Mouse (Mus musculus): ENCODE data around the gene Zpbp2. TPM values are rescaled to one million over a fixed set of nuclear protein-coding genes. Genes with fewer than 3 reads are reported as not detected.

Gene Zpbp2
- polyA plus RNA-seq, 1 experiment from 2014 or later, result 0.24 TPM

GRCm38 (mm10) chr11:98563921-98564414, 13.1 kb downstream of the Zpbp2 start:
- ATAC-seq (replicated peaks; ENCODE audit: insufficient number of reproducible peaks, low FRiP score, low TSS enrichment, low read depth) (no peak), DNase-seq (ENCODE audit: low spot score) (no peak)
- H3K4me2 ChIP-seq (ENCODE audit: low read depth, low read length), result no peak overlapping the region
- H3K4me1 ChIP-seq (ENCODE audit: control insufficient read depth, insufficient read depth, low read length), result no peaks in the 10 kb centered on the region
- no peak overlapping the region for H3K27ac ChIP-seq (replicated peaks; ENCODE audit: low read depth, low read length)
- no peak overlapping the region for H3K4me3 ChIP-seq (ENCODE audit: low read depth, low read length)
- no peaks in the 10 kb centered on the region for H3K36me3 ChIP-seq (replicated peaks; ENCODE audit: control insufficient read depth, insufficient read depth, low read depth, low read length)
- no peaks in the 10 kb centered on the region for H3K27me3 ChIP-seq (ENCODE audit: control insufficient read depth, insufficient read depth, low read length)
- 70% methylated on average over 13 of the region's 13 CpGs for WGBS
- no peaks in the 10 kb centered on the region for H3K9me3 ChIP-seq (replicated peaks; ENCODE audit: control insufficient read depth, low read length)
- H3K9ac ChIP-seq (replicated peaks; ENCODE audit: low read length), result no peak overlapping the region

DNA sequence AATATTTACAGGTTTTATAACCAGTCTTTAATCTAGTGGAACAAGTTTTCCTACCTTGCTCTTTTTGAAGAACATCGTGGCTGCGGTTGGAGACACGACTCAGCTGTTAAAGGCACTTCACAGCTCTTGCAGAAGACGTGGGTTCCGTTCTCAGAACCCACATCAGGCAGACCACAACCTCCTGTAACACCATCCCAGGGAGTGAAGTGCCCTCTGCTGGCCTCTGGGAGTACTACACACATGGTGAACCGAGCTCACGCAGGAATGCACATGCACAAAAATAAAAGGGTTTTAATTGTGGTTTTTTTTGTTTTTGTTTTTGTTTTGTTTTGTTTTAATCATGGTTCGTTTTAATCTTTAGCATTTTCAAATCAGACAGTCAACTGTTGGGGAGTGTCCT, 17.4 kb downstream of the Zpbp2 start:
- H3K36me3 ChIP-seq (replicated peaks; ENCODE audit: control insufficient read depth, insufficient read depth, low read depth, low read length), result no peaks in the 10 kb centered on the region
- ATAC-seq (replicated peaks; ENCODE audit: insufficient number of reproducible peaks, low FRiP score, low TSS enrichment, low read depth) (no peak), DNase-seq (ENCODE audit: low spot score) (peak; percentile 25)
- H3K4me1 ChIP-seq (ENCODE audit: control insufficient read depth, insufficient read depth, low read length), result no peaks in the 10 kb centered on the region
- WGBS, result 89% methylated on average over 8 of the region's 8 CpGs
- H3K9ac ChIP-seq (replicated peaks; ENCODE audit: low read length), result no peak overlapping the region
- no peaks in the 10 kb centered on the region for H3K27me3 ChIP-seq (ENCODE audit: control insufficient read depth, insufficient read depth, low read length)
- no peak overlapping the region for H3K27ac ChIP-seq (replicated peaks; ENCODE audit: low read depth, low read length)
- no peaks in the 10 kb centered on the region for H3K9me3 ChIP-seq (replicated peaks; ENCODE audit: control insufficient read depth, low read length)
- H3K4me3 ChIP-seq (ENCODE audit: low read depth, low read length), result no peak overlapping the region
- H3K4me2 ChIP-seq (ENCODE audit: low read depth, low read length), result no peak overlapping the region

DNA sequence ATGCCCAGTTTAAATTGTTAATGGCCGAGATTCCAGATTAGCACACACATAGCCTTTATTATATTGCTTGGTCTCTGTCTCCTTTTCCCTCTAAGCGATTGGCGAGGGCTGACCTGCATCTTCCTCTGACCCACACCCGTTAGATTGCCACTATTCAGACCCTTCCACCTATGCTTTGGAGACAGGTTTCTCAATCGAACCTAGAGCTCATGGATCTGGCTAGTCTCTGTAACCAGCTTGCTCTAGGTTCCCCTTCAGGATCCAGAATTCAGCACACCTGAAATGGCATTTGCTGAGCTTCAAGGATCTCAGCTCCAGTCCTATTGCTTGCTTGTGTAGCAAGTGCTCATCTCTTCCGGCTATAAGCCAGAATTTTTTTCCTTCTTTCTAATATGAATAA, 18.6 kb downstream of the Zpbp2 start:
- H3K9ac ChIP-seq (replicated peaks; ENCODE audit: low read length), result no peak overlapping the region
- 77% methylated on average over 6 of the region's 6 CpGs for WGBS
- DNase-seq (ENCODE audit: low spot score), result no peak

DNA sequence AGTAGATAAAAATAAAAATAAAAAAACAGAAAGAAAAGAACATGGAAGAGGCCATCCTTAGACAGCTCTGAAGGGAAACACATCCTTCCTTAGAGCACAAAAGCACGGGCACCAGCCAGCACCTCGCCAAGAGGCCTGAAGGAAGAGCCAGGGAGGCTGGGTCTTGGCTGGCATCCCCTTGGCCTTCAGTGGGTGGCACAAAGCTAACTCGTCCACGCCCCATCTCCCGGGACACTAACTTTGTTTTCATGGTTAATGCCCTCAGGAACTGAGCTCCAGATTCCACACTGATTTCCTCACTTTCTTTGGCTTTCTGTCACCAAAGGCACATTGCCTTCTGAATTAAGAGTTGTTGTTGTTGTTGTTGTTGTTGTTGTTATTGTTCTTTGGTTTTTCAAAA, 26.9 kb downstream of the Zpbp2 start:
- ATAC-seq (replicated peaks; ENCODE audit: insufficient number of reproducible peaks, low FRiP score, low TSS enrichment, low read depth), result no peak
- 70% methylated on average over 5 of the region's 5 CpGs for WGBS

More for the DNA sequence above, 18.6 kb downstream of the Zpbp2 start:
- Histone ChIP-seq H3K4me2 (ENCODE audit: low read depth, low read length) (no peak overlapping the region), H3K27ac (replicated peaks; ENCODE audit: low read depth, low read length) (no peak overlapping the region), H3K27me3 (ENCODE audit: control insufficient read depth, insufficient read depth, low read length) (no peaks in the 10 kb centered on the region), H3K4me3 (ENCODE audit: low read depth, low read length) (no peak overlapping the region), H3K4me1 (ENCODE audit: control insufficient read depth, insufficient read depth, low read length) (no peaks in the 10 kb centered on the region), H3K9me3 (replicated peaks; ENCODE audit: control insufficient read depth, low read length) (no peaks in the 10 kb centered on the region), H3K36me3 (replicated peaks; ENCODE audit: control insufficient read depth, insufficient read depth, low read depth, low read length) (no peaks in the 10 kb centered on the region)
- ATAC-seq (replicated peaks; ENCODE audit: insufficient number of reproducible peaks, low FRiP score, low TSS enrichment, low read depth), result no peak

GRCm38 (mm10) chr11:98580301-98581121, 29.6 kb downstream of the Zpbp2 start:
- no peak overlapping the region for H3K27ac ChIP-seq (replicated peaks; ENCODE audit: low read depth, low read length)
- no peaks in the 10 kb centered on the region for H3K9me3 ChIP-seq (replicated peaks; ENCODE audit: control insufficient read depth, low read length)
- no peak overlapping the region for H3K9ac ChIP-seq (replicated peaks; ENCODE audit: low read length)
- H3K27me3 ChIP-seq (ENCODE audit: control insufficient read depth, insufficient read depth, low read length), result no peaks in the 10 kb centered on the region
- no peaks in the 10 kb centered on the region for H3K4me1 ChIP-seq (ENCODE audit: control insufficient read depth, insufficient read depth, low read length)
- DNase-seq (ENCODE audit: low spot score) (no peak), ATAC-seq (replicated peaks; ENCODE audit: insufficient number of reproducible peaks, low FRiP score, low TSS enrichment, low read depth) (no peak)
- no peak overlapping the region; the same call in 1 of the 2 replicates for H3K4me2 ChIP-seq (ENCODE audit: low read depth, low read length)
- no peaks in the 10 kb centered on the region; the same call in none of the 2 replicates for H3K36me3 ChIP-seq (replicated peaks; ENCODE audit: control insufficient read depth, insufficient read depth, low read depth, low read length)
- WGBS, result 76% methylated on average over 16 of the region's 16 CpGs
- no peak overlapping the region for H3K4me3 ChIP-seq (ENCODE audit: low read depth, low read length)

More for the DNA sequence above, 26.9 kb downstream of the Zpbp2 start:
- no peaks in the 10 kb centered on the region for H3K9me3 ChIP-seq (replicated peaks; ENCODE audit: control insufficient read depth, low read length)
- no peaks in the 10 kb centered on the region for H3K4me1 ChIP-seq (ENCODE audit: control insufficient read depth, insufficient read depth, low read length)
- DNase-seq (ENCODE audit: low spot score), result no peak
- H3K9ac ChIP-seq (replicated peaks; ENCODE audit: low read length), result no peak overlapping the region
- H3K36me3 ChIP-seq (replicated peaks; ENCODE audit: control insufficient read depth, insufficient read depth, low read depth, low read length), result no peaks in the 10 kb centered on the region; the same call in 1 of the 2 replicates
- H3K27me3 ChIP-seq (ENCODE audit: control insufficient read depth, insufficient read depth, low read length), result no peaks in the 10 kb centered on the region
- no peak overlapping the region for H3K4me3 ChIP-seq (ENCODE audit: low read depth, low read length)
- H3K4me2 ChIP-seq (ENCODE audit: low read depth, low read length), result no peak overlapping the region
- no peak overlapping the region for H3K27ac ChIP-seq (replicated peaks; ENCODE audit: low read depth, low read length)

- Histone ChIP-seq H3K9ac (replicated peaks; ENCODE audit: low read length) (no peak overlapping the region), H3K27me3 (ENCODE audit: control insufficient read depth, insufficient read depth, low read length) (no peaks in the 10 kb centered on the region), H3K4me1 (ENCODE audit: control insufficient read depth, insufficient read depth, low read length) (no peaks in the 10 kb centered on the region; the same call in 1 of the 2 replicates), H3K4me2 (ENCODE audit: low read depth, low read length) (no peak overlapping the region), H3K9me3 (replicated peaks; ENCODE audit: control insufficient read depth, low read length) (no peaks in the 10 kb centered on the region), H3K27ac (replicated peaks; ENCODE audit: low read depth, low read length) (no peak overlapping the region), H3K36me3 (replicated peaks; ENCODE audit: control insufficient read depth, insufficient read depth, low read depth, low read length) (no peaks in the 10 kb centered on the region; the same call in none of the 2 replicates), H3K4me3 (ENCODE audit: low read depth, low read length) (no peak overlapping the region)
- DNase-seq (ENCODE audit: low spot score) (no peak), ATAC-seq (replicated peaks; ENCODE audit: insufficient number of reproducible peaks, low FRiP score, low TSS enrichment, low read depth) (no peak)
- 69% methylated on average over 17 of the region's 17 CpGs for WGBS
These were observed 30.6 kb downstream of the Zpbp2 start for GRCm38 (mm10) chr11:98581286-98582029.

- Histone ChIP-seq H3K36me3 (replicated peaks; ENCODE audit: control insufficient read depth, insufficient read depth, low read depth, low read length) (no peaks in the 10 kb centered on the region; the same call in none of the 2 replicates), H3K9me3 (replicated peaks; ENCODE audit: control insufficient read depth, low read length) (no peaks in the 10 kb centered on the region), H3K4me2 (ENCODE audit: low read depth, low read length) (no peak overlapping the region), H3K27me3 (ENCODE audit: control insufficient read depth, insufficient read depth, low read length) (no peaks in the 10 kb centered on the region), H3K9ac (replicated peaks; ENCODE audit: low read length) (no peak overlapping the region), H3K27ac (replicated peaks; ENCODE audit: low read depth, low read length) (no peak overlapping the region; the same call in 1 of the 2 replicates), H3K4me3 (ENCODE audit: low read depth, low read length) (no peak overlapping the region), H3K4me1 (ENCODE audit: control insufficient read depth, insufficient read depth, low read length) (no peaks in the 10 kb centered on the region; the same call in 1 of the 2 replicates)
- WGBS, result 79% methylated on average over 8 of the region's 8 CpGs
- no peak for DNase-seq (ENCODE audit: low spot score)
- no peak for ATAC-seq (replicated peaks; ENCODE audit: insufficient number of reproducible peaks, low FRiP score, low TSS enrichment, low read depth)
These were observed 31.1 kb downstream of the Zpbp2 start for GRCm38 (mm10) chr11:98582030-98582388.

Measured in embryonic facial prominence, embryonic 11.5 days (tissue).